Mouse (Mus musculus): ENCODE data around the gene Olfr1145. TPM values are rescaled to one million over a fixed set of nuclear protein-coding genes. Genes with fewer than 3 reads are reported as not detected.

Olfr1145 gene
- not detected for polyA plus RNA-seq (2014; fragmentation: Illumina TruSeq; extraction: RNeasy Lipid Tissue Mini Kit (QIAGEN cat#74804); ENCODE audit: low read depth, low replicate concordance)

GRCm38 (mm10) chr2:87809522-87809921, at the start of gene Olfr1145:
TSS of gene Olfr1145 (plus strand) at chr2:87809822.

GRCm38 (mm10) chr2:87779183-87779582, 30.4 kb upstream of the Olfr1145 start, which contains the start of gene Olfr152:
TSS of gene Olfr152 (plus strand) at chr2:87779483.

GRCm38 (mm10) chr2:87800292-87800691, 9.3 kb upstream of the Olfr1145 start, which contains the start of gene Olfr1143:
TSS of gene Olfr1143 (plus strand) at chr2:87800592.

GRCm38 (mm10) chr2:87830233-87830632, 20.6 kb downstream of the Olfr1145 start, which contains the start of gene Olfr1148:
TSS of gene Olfr1148 (plus strand) at chr2:87830533.

DNA sequence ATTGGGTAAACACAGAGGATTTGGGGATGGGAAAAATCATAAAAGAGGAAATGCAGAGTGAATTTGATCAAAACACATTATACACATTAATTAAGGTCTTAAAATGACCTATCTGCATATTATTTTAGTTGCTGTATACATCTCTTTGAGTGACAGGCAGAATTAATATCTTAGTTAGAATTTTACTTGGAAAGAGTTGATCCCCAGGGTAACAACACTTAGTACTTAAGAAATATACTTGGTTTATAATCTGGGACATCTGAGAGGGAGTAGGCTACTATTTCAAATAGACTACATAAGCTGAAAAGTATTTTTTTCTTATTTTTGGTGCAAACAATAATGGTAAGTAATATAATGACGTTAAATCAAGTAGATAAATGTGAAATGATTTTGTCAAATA, 34.1 kb downstream of the Olfr1145 start, which contains the start of gene Olfr1150-ps1:
Gene Olfr1150-ps1, plus strand, starts transcription at position 301 of the 400 bp plus-strand sequence.

GRCm38 (mm10) chr2:87855562-87855961, 45.9 kb downstream of the Olfr1145 start, which contains the start of gene Olfr1151:
TSS of gene Olfr1151 (plus strand) at chr2:87855862.

Other genes starting within 250 kb of the Olfr1145 start
- not detected for gene Olfr1129, start 235.9 kb upstream of the Olfr1145 start, polyA plus RNA-seq (2014; fragmentation: Illumina TruSeq; extraction: RNeasy Lipid Tissue Mini Kit (QIAGEN cat#74804); ENCODE audit: low read depth, low replicate concordance)
- not detected for gene Olfr1130, start 203.6 kb upstream of the Olfr1145 start, polyA plus RNA-seq (2014; fragmentation: Illumina TruSeq; extraction: RNeasy Lipid Tissue Mini Kit (QIAGEN cat#74804); ENCODE audit: low read depth, low replicate concordance)
- gene Olfr1131, start 182.7 kb upstream of the Olfr1145 start, polyA plus RNA-seq (2014; fragmentation: Illumina TruSeq; extraction: RNeasy Lipid Tissue Mini Kit (QIAGEN cat#74804); ENCODE audit: low read depth, low replicate concordance), result not detected
- not detected for gene Olfr1132, start 172.3 kb upstream of the Olfr1145 start, polyA plus RNA-seq (2014; fragmentation: Illumina TruSeq; extraction: RNeasy Lipid Tissue Mini Kit (QIAGEN cat#74804); ENCODE audit: low read depth, low replicate concordance)
- not detected for gene Olfr1133, start 162.4 kb upstream of the Olfr1145 start, polyA plus RNA-seq (2014; fragmentation: Illumina TruSeq; extraction: RNeasy Lipid Tissue Mini Kit (QIAGEN cat#74804); ENCODE audit: low read depth, low replicate concordance)
- gene Olfr1134, start 151.4 kb upstream of the Olfr1145 start, polyA plus RNA-seq (2014; fragmentation: Illumina TruSeq; extraction: RNeasy Lipid Tissue Mini Kit (QIAGEN cat#74804); ENCODE audit: low read depth, low replicate concordance), result not detected
- gene Olfr1135, start 136.2 kb upstream of the Olfr1145 start, polyA plus RNA-seq (2014; fragmentation: Illumina TruSeq; extraction: RNeasy Lipid Tissue Mini Kit (QIAGEN cat#74804); ENCODE audit: low read depth, low replicate concordance), result not detected
- not detected for gene Olfr1136, start 115.9 kb upstream of the Olfr1145 start, polyA plus RNA-seq (2014; fragmentation: Illumina TruSeq; extraction: RNeasy Lipid Tissue Mini Kit (QIAGEN cat#74804); ENCODE audit: low read depth, low replicate concordance)
- not detected for gene Olfr1137, start 96.6 kb upstream of the Olfr1145 start, polyA plus RNA-seq (2014; fragmentation: Illumina TruSeq; extraction: RNeasy Lipid Tissue Mini Kit (QIAGEN cat#74804); ENCODE audit: low read depth, low replicate concordance)
- not detected for gene Olfr1138, start 69.8 kb upstream of the Olfr1145 start, polyA plus RNA-seq (2014; fragmentation: Illumina TruSeq; extraction: RNeasy Lipid Tissue Mini Kit (QIAGEN cat#74804); ENCODE audit: low read depth, low replicate concordance)
- gene Olfr1140, start 66.1 kb upstream of the Olfr1145 start, polyA plus RNA-seq (2014; fragmentation: Illumina TruSeq; extraction: RNeasy Lipid Tissue Mini Kit (QIAGEN cat#74804); ENCODE audit: low read depth, low replicate concordance), result not detected
- gene Olfr1141, start 55.8 kb upstream of the Olfr1145 start, polyA plus RNA-seq (2014; fragmentation: Illumina TruSeq; extraction: RNeasy Lipid Tissue Mini Kit (QIAGEN cat#74804); ENCODE audit: low read depth, low replicate concordance), result not detected
- gene Olfr152, start 30.3 kb upstream of the Olfr1145 start, polyA plus RNA-seq (2014; fragmentation: Illumina TruSeq; extraction: RNeasy Lipid Tissue Mini Kit (QIAGEN cat#74804); ENCODE audit: low read depth, low replicate concordance), result not detected
- gene Olfr1143, start 9.2 kb upstream of the Olfr1145 start, polyA plus RNA-seq (2014; fragmentation: Illumina TruSeq; extraction: RNeasy Lipid Tissue Mini Kit (QIAGEN cat#74804); ENCODE audit: low read depth, low replicate concordance), result not detected
- gene Olfr1148, start 20.7 kb downstream of the Olfr1145 start, polyA plus RNA-seq (2014; fragmentation: Illumina TruSeq; extraction: RNeasy Lipid Tissue Mini Kit (QIAGEN cat#74804); ENCODE audit: low read depth, low replicate concordance), result not detected
- not detected for gene Olfr1150-ps1, start 34.2 kb downstream of the Olfr1145 start, polyA plus RNA-seq (2014; fragmentation: Illumina TruSeq; extraction: RNeasy Lipid Tissue Mini Kit (QIAGEN cat#74804); ENCODE audit: low read depth, low replicate concordance)
- not detected for gene Olfr1151, start 46.0 kb downstream of the Olfr1145 start, polyA plus RNA-seq (2014; fragmentation: Illumina TruSeq; extraction: RNeasy Lipid Tissue Mini Kit (QIAGEN cat#74804); ENCODE audit: low read depth, low replicate concordance)
- not detected for gene Olfr1152, start 56.7 kb downstream of the Olfr1145 start, polyA plus RNA-seq (2014; fragmentation: Illumina TruSeq; extraction: RNeasy Lipid Tissue Mini Kit (QIAGEN cat#74804); ENCODE audit: low read depth, low replicate concordance)
- gene Olfr1153, start 85.1 kb downstream of the Olfr1145 start, polyA plus RNA-seq (2014; fragmentation: Illumina TruSeq; extraction: RNeasy Lipid Tissue Mini Kit (QIAGEN cat#74804); ENCODE audit: low read depth, low replicate concordance), result not detected
- gene Olfr1154, start 95.3 kb downstream of the Olfr1145 start, polyA plus RNA-seq (2014; fragmentation: Illumina TruSeq; extraction: RNeasy Lipid Tissue Mini Kit (QIAGEN cat#74804); ENCODE audit: low read depth, low replicate concordance), result not detected
- not detected for gene Olfr1155, start 135.3 kb downstream of the Olfr1145 start, polyA plus RNA-seq (2014; fragmentation: Illumina TruSeq; extraction: RNeasy Lipid Tissue Mini Kit (QIAGEN cat#74804); ENCODE audit: low read depth, low replicate concordance)
- not detected for gene Olfr1156, start 143.3 kb downstream of the Olfr1145 start, polyA plus RNA-seq (2014; fragmentation: Illumina TruSeq; extraction: RNeasy Lipid Tissue Mini Kit (QIAGEN cat#74804); ENCODE audit: low read depth, low replicate concordance)
- gene Olfr1157, start 158.5 kb downstream of the Olfr1145 start, polyA plus RNA-seq (2014; fragmentation: Illumina TruSeq; extraction: RNeasy Lipid Tissue Mini Kit (QIAGEN cat#74804); ENCODE audit: low read depth, low replicate concordance), result not detected
- not detected for gene Olfr74, start 164.8 kb downstream of the Olfr1145 start, polyA plus RNA-seq (2014; fragmentation: Illumina TruSeq; extraction: RNeasy Lipid Tissue Mini Kit (QIAGEN cat#74804); ENCODE audit: low read depth, low replicate concordance)
- not detected for gene Olfr1158, start 180.3 kb downstream of the Olfr1145 start, polyA plus RNA-seq (2014; fragmentation: Illumina TruSeq; extraction: RNeasy Lipid Tissue Mini Kit (QIAGEN cat#74804); ENCODE audit: low read depth, low replicate concordance)
- not detected for gene Olfr1160, start 198.4 kb downstream of the Olfr1145 start, polyA plus RNA-seq (2014; fragmentation: Illumina TruSeq; extraction: RNeasy Lipid Tissue Mini Kit (QIAGEN cat#74804); ENCODE audit: low read depth, low replicate concordance)
- not detected for gene Olfr1161, start 213.0 kb downstream of the Olfr1145 start, polyA plus RNA-seq (2014; fragmentation: Illumina TruSeq; extraction: RNeasy Lipid Tissue Mini Kit (QIAGEN cat#74804); ENCODE audit: low read depth, low replicate concordance)
- gene Olfr73, start 227.9 kb downstream of the Olfr1145 start, polyA plus RNA-seq (2014; fragmentation: Illumina TruSeq; extraction: RNeasy Lipid Tissue Mini Kit (QIAGEN cat#74804); ENCODE audit: low read depth, low replicate concordance), result not detected
- gene Olfr1162, start 241.3 kb downstream of the Olfr1145 start, polyA plus RNA-seq (2014; fragmentation: Illumina TruSeq; extraction: RNeasy Lipid Tissue Mini Kit (QIAGEN cat#74804); ENCODE audit: low read depth, low replicate concordance), result not detected

Data from heart, adult 10 weeks (tissue).